Comparison of ENCODE assay signal across 12 mouse cellular contexts in the genomic region with DNA sequence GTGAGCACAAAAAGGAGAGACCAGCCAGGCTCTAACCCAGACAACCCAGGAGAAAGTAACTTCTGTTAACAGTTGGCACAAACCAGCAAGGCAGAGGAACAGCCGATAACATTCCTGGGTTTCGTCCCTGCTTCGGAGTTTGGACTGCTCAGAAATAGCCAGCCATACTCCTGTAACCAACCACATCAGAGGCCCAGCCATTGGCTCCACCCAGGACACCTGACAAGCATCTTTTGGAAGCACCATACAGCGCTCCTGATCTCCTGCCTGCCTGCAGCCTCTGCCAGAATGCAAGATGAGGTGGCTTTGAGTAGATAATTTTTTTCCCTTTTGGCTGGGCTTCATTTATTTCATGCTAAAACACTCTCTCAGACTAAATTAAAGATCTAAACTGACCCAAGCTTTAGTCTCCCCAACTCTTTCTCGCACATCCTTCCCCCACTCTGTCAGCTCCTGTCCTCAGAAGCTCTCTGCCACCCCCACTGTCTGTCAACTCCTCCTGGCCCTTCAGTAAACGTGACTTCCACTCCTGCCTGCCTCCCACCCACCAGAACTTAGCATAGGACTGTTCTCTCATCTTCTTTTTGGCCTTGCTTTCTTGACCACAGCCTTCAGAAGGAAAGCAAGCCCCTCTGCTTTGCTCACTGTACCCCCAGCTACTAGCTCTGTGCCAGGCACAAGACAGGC.
DNase-seq lines count a peak whose midpoint lies in the region; ATAC-seq lines count a peak whose summit lies in the region.
"Had no signal": no experiment of that assay in that cellular context is flagged by ENCODE, and none has a peak within 500 bp of the region (broad histone marks: within the 10 kb centered on the region; RNA-seq: fewer than 3 reads in every experiment).

No protein-coding gene starts in this region.

- no peak overlapping the region for H3K4me2 ChIP-seq in embryonic facial prominence, embryonic 13.5 days
- H3K4me2 ChIP-seq in heart, embryonic 13.5 days: no peak overlapping the region
- H3K4me2 ChIP-seq in heart, embryonic 11.5 days: no peak overlapping the region
- H3K4me2 ChIP-seq in stomach, embryonic 16.5 days (ENCODE audit: low read depth, low read length): no peak overlapping the region
- H3K4me2 ChIP-seq: forebrain, embryonic 12.5 days; hindbrain, embryonic 12.5 days had no signal

- peaks cover 16% of the 10 kb centered on the region for H3K4me1 ChIP-seq in embryonic facial prominence, embryonic 13.5 days
- H3K4me1 ChIP-seq in embryonic facial prominence, embryonic 10.5 days: no peaks in the 10 kb centered on the region
- peaks cover 17% of the 10 kb centered on the region for H3K4me1 ChIP-seq in heart, embryonic 13.5 days
- no peaks in the 10 kb centered on the region for H3K4me1 ChIP-seq in heart, embryonic 11.5 days (ENCODE audit: control insufficient read depth, insufficient read depth, low read length)
- H3K4me1 ChIP-seq in stomach, embryonic 16.5 days (ENCODE audit: control insufficient read depth, insufficient read depth, low read length): peaks cover 11% of the 10 kb centered on the region; the same call in 1 of the 2 replicates

- H3K36me3 ChIP-seq in embryonic facial prominence, embryonic 13.5 days: no peaks in the 10 kb centered on the region
- H3K36me3 ChIP-seq in embryonic facial prominence, embryonic 10.5 days (replicated peaks): no peaks in the 10 kb centered on the region
- no peaks in the 10 kb centered on the region for H3K36me3 ChIP-seq in heart, embryonic 13.5 days
- H3K36me3 ChIP-seq in heart, embryonic 11.5 days (ENCODE audit: control insufficient read depth, insufficient read depth, low read length): no peaks in the 10 kb centered on the region
- no peaks in the 10 kb centered on the region for H3K36me3 ChIP-seq in stomach, embryonic 16.5 days (ENCODE audit: control insufficient read depth, insufficient read depth, low read length)
- H3K36me3 ChIP-seq: forebrain, embryonic 12.5 days; hindbrain, embryonic 12.5 days had no signal

- DNase-seq in embryonic facial prominence, embryonic 10.5 days (ENCODE audit: low spot score): no peak
- peak; percentile 41 for DNase-seq in right cerebral cortex, adult 18-20 months
- DNase-seq in right cerebral cortex, postnatal 14 days: no peak

- peaks cover 3% of the 10 kb centered on the region; the same call in 1 of the 2 replicates for H3K27me3 ChIP-seq in embryonic facial prominence, embryonic 13.5 days
- no peaks in the 10 kb centered on the region for H3K27me3 ChIP-seq in embryonic facial prominence, embryonic 10.5 days (replicated peaks; ENCODE audit: low read depth, poor library complexity, severe bottlenecking)
- no peaks in the 10 kb centered on the region for H3K27me3 ChIP-seq in heart, embryonic 13.5 days (replicated peaks)
- H3K27me3 ChIP-seq in heart, embryonic 11.5 days (ENCODE audit: control insufficient read depth, insufficient read depth, low read length): no peaks in the 10 kb centered on the region
- no peaks in the 10 kb centered on the region for H3K27me3 ChIP-seq in stomach, embryonic 16.5 days (ENCODE audit: control insufficient read depth, insufficient read depth, low read length)
- H3K27me3 ChIP-seq: forebrain, embryonic 12.5 days; hindbrain, embryonic 12.5 days had no signal

- H3K9me3 ChIP-seq in embryonic facial prominence, embryonic 13.5 days: no peaks in the 10 kb centered on the region
- H3K9me3 ChIP-seq in embryonic facial prominence, embryonic 10.5 days: no peaks in the 10 kb centered on the region
- no peaks in the 10 kb centered on the region for H3K9me3 ChIP-seq in heart, embryonic 13.5 days
- H3K9me3 ChIP-seq in heart, embryonic 11.5 days (replicated peaks; ENCODE audit: control insufficient read depth, low read length): no peaks in the 10 kb centered on the region
- H3K9me3 ChIP-seq in stomach, embryonic 16.5 days (replicated peaks; ENCODE audit: control insufficient read depth, low read length): no peaks in the 10 kb centered on the region
- H3K9me3 ChIP-seq: forebrain, embryonic 12.5 days; hindbrain, embryonic 12.5 days had no signal

- ATAC-seq in embryonic facial prominence, embryonic 13.5 days (ENCODE audit: insufficient number of reproducible peaks, insufficient read depth, low FRiP score, low TSS enrichment, low read depth): no peak
- no peak for ATAC-seq in heart, embryonic 13.5 days (ENCODE audit: extremely low read depth, insufficient number of reproducible peaks, low FRiP score, low TSS enrichment)
- no peak for ATAC-seq in heart, embryonic 11.5 days (replicated peaks; ENCODE audit: insufficient number of reproducible peaks, low FRiP score, low TSS enrichment)
- ATAC-seq in stomach, embryonic 16.5 days (ENCODE audit: insufficient read depth, low FRiP score): no peak
- ATAC-seq in megakaryocyte progenitor cell, adult 5-6 weeks (replicated peaks; ENCODE audit: poor library complexity): no peak
- ATAC-seq: inflammation-experienced regulatory T-cells, adult 6 months; liver, postnatal 0 days had no signal

- WGBS in embryonic facial prominence, embryonic 13.5 days: 72% methylated on average over 6 of the region's 6 CpGs
- WGBS in embryonic facial prominence, embryonic 10.5 days: 79% methylated on average over 6 of the region's 6 CpGs
- WGBS in heart, embryonic 13.5 days: 48% methylated on average over 6 of the region's 6 CpGs
- 55% methylated on average over 6 of the region's 6 CpGs for WGBS in heart, embryonic 11.5 days (ENCODE audit: insufficient replicate concordance)
- WGBS in stomach, embryonic 16.5 days: 66% methylated on average over 6 of the region's 6 CpGs

- no peak overlapping the region for H3K4me3 ChIP-seq in embryonic facial prominence, embryonic 13.5 days
- H3K4me3 ChIP-seq in embryonic facial prominence, embryonic 10.5 days: no peak overlapping the region
- no peak overlapping the region for H3K4me3 ChIP-seq in heart, embryonic 13.5 days
- no peak overlapping the region for H3K4me3 ChIP-seq in heart, embryonic 11.5 days (ENCODE audit: low read depth, low read length)
- no peak overlapping the region for H3K4me3 ChIP-seq in stomach, embryonic 16.5 days (replicated peaks; ENCODE audit: low read length)
- H3K4me3 ChIP-seq: forebrain, embryonic 12.5 days; hindbrain, embryonic 12.5 days had no signal

- H3K27ac ChIP-seq in embryonic facial prominence, embryonic 13.5 days: peak overlapping the region; percentile 45
- no peak overlapping the region for H3K27ac ChIP-seq in embryonic facial prominence, embryonic 10.5 days (replicated peaks)
- peak overlapping the region; percentile 58 for H3K27ac ChIP-seq in heart, embryonic 13.5 days (replicated peaks)
- H3K27ac ChIP-seq in heart, embryonic 11.5 days (ENCODE audit: low read depth, low read length): no peak overlapping the region
- peak overlapping the region; percentile 25; the same call in 1 of the 2 replicates for H3K27ac ChIP-seq in stomach, embryonic 16.5 days (ENCODE audit: low read length)
- H3K27ac ChIP-seq: forebrain, embryonic 12.5 days; hindbrain, embryonic 12.5 days had no signal

- no peak overlapping the region for H3K9ac ChIP-seq in embryonic facial prominence, embryonic 13.5 days
- H3K9ac ChIP-seq in heart, embryonic 13.5 days: no peak overlapping the region
- H3K9ac ChIP-seq in heart, embryonic 11.5 days (ENCODE audit: low read depth, low read length): no peak overlapping the region
- H3K9ac ChIP-seq in stomach, embryonic 16.5 days (ENCODE audit: low read length): no peak overlapping the region
- H3K9ac ChIP-seq: forebrain, embryonic 12.5 days; hindbrain, embryonic 12.5 days; liver, postnatal 0 days had no signal

Comparison
In these comparisons a context has a peak if more than half of its experiments do, and no peak if none do; other contexts are left out.
1. H3K27ac ChIP-seq: peak in embryonic facial prominence, embryonic 13.5 days (single experiment), heart, embryonic 13.5 days (single experiment) and stomach, embryonic 16.5 days (single experiment); none in embryonic facial prominence, embryonic 10.5 days (single experiment) and heart, embryonic 11.5 days (single experiment).